Mouse (Mus musculus): ENCODE results near the gene Zfp446.
"Not testable (repeated sequence)": the region's sequence is repeated elsewhere in the genome, so short reads cannot be mapped to it uniquely, and the experiment has no call there.

Zfp446 gene

GRCm38 (mm10) chr7:12977682-12978389, at the start of gene Zfp446:
Gene Zfp446 (plus strand): TSS chr7:12977848.
- peak; percentile 98 for DNase-seq

- DNase-seq, result no peak
These were observed 44.0 kb upstream of the Zfp446 start for GRCm38 (mm10) chr7:12933615-12934140.

DNA sequence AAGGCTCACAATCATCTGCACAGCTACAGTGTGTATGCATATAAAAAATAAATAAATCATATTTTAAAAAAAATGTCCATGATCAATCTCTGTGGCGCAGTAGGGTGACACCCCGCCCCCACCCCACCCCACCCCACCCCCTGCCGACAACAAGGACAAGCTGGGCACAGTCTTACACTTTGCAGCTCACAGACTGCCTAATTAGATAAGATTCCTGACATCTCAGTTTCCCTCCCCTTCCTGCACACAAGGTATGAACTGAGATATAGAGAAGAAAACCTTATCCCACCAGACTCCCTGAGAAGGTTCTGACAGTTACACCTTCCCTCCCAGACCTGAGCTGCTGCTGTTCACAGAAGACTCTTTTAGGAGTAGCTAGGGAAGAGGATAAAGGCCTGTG, 42.8 kb upstream of the Zfp446 start:
- no peak for DNase-seq

- not testable (repeated sequence) for DNase-seq
These were observed 40.3 kb upstream of the Zfp446 start for GRCm38 (mm10) chr7:12937254-12937803.

DNA sequence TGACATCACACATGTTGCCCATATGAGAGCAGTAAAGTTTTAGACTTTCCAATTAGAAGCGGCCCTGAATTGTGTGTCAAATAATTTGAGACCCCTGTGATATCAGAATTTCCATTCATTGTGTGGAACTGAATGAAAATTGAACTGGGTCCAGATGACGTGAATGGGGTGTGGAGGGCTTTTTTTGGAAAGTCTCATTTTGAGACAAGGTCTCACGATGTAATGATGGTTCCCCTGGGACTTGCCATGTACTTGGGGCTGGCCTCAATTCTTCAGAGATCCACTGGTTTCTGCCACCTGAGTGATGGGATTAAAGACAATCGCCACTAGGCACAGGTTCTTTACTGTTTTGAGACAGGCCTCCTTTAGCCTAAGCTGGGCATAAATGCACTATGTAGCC, 37.0 kb upstream of the Zfp446 start:
- no peak for DNase-seq

DNA sequence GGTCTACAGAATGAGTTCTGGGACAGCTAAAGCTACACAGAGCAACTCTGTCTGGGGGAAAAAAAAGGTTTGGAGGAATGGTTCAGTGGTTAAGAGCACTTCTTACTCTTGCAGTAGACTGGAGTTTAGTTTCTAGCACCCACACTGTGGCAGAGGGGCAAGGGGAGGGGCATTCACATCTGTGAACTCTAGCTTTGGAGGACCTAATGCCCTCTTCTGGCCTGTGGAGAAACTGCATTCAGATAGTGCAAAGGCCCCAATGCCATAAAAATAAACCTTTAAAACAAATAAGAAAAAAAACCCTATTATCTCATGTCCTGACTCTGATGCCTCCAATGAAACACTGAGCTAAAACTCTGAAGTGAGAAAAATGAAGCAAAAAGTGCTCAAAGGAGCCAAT, 34.2 kb upstream of the Zfp446 start:
- peak; percentile 33 for DNase-seq

- DNase-seq, result peak; percentile 93
These were observed 28.4 kb upstream of the Zfp446 start for GRCm38 (mm10) chr7:12949032-12949871.

DNA sequence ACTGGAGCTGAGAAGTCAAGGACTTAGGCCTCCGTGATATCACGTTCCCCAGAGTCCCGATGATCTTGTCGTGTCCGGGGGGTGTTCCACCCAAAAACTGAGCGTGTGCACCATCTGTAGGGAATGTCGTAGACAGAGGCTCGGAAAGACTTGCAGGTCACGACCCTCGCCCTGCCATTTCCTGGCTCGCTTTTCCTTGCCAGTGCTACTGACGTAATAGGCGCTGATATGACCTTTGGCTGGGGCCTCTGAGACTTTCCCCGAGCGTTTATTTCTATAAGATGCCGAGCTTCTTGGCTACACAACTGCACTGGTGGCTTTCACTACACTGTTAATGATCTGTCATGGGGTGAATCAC, 27.8 kb upstream of the Zfp446 start:
- DNase-seq, result no peak

GRCm38 (mm10) chr7:12954896-12955295, 22.8 kb upstream of the Zfp446 start:
- DNase-seq, result no peak

DNA sequence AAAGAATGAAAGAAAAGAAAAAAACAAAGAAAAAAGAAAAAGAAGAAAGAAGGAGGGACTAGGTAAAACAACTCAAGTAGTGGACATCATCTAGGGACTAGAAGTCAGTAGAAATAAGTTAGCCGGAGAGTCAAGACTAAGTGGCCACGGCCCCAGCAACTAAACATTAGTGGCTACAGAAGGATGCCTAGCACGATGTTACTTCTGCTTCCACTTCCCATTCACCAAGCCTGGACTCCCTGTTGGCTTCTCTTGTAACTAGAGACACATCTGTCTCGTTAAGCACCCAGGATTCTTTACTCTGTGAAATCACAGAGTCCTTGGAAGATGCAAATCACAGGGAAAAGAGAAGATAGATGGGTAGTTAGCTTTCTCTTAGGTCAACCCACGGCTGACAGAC, 20.1 kb upstream of the Zfp446 start:
- DNase-seq, result no peak

DNA sequence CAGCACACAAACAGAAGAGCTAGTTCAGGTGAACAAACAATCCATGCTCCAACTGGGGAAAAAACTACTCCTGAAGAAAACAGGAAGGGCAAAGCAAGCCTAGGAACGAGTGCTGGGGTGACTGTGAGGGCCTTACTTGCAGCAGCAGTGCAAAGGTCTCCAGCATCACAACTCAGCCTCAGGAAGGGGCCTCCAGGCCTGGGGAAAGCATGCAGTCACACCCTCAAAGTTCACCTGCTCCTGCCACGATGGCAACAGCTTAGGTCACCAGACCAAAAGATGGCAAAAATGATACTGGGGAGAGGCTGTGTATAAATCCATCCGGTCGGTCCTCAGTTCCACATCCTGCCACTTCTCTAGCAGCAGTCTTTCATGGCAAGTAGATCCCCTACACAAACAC, 18.7 kb upstream of the Zfp446 start:
- no peak for DNase-seq

DNA sequence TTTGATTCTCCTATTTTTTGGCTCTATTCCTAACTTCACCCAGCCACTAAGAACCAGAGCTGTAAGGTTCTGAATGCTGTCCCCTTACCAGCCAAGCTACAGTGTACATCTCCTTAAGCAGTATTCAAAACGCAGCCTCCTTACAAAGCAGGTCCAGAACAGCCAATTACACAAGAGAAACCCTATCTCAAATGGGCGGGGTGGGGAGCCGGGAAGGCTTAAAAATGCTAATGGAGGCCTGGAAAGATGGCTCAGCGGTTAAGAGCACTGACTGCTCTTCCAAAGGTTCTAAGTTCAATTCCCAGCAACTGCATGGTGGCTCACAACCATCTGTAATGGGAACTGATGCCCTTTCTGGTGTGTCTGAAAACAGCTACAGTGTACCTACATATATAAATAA, 17.9 kb upstream of the Zfp446 start:
- DNase-seq, result peak; percentile 35

DNA sequence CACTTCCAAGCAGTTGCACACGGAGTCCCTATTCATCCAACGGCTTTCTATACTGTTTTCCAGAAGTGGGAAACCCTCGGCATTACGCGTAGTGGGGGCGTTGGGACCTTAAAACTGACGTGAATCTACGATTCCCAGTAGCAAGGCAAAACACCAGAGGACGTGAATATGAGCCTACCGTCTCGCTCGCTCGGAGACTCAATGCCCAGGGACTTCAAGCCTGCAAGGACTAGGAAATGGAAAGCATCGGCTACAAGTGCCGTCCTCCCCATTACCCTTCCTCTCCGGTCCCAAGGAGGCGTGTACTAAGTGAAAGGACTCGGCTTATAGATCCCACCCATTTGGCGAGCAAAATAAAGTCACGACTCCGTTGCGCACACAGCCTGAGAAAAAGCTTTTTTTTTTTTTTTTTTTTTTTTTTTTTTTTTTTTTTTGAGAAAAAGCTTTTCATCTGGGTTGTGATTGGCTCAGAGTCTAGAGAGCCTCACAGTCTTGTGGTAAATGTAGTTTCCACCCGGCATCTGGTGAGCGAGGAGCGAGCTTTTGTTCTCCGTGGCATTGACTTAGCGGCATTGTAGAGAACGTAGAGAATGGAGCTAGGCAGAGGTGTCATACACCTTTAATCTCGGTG, 16.0 kb upstream of the Zfp446 start:
- peak; percentile 60 for DNase-seq

GRCm38 (mm10) chr7:12965678-12966091, 12.0 kb upstream of the Zfp446 start, which contains the start of gene Zfp324:
Gene Zfp324 (plus strand): TSS chr7:12965838.
- peak; percentile 93 for DNase-seq

GRCm38 (mm10) chr7:12966104-12966845, 11.4 kb upstream of the Zfp446 start:
- DNase-seq, result peak; percentile 90

DNA sequence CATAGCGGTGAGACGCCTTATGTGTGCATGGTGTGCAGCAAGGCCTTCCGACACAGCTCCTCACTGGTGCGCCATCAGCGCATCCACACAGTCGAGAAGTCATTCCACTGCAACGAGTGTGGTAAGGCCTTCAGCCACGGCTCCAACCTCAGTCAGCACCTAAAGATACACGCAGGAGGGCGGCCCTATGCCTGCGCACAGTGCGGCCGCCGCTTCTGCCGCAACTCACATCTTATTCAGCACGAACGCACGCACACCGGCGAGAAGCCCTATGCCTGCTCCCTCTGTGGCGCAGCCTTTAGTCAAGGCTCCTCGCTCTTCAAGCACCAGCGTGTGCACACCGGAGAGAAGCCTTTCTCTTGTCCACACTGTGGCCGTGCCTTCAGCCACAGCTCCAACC, 6.7 kb upstream of the Zfp446 start:
- DNase-seq, result no peak

GRCm38 (mm10) chr7:12978931-12979722, 1.5 kb downstream of the Zfp446 start:
- DNase-seq, result no peak

DNA sequence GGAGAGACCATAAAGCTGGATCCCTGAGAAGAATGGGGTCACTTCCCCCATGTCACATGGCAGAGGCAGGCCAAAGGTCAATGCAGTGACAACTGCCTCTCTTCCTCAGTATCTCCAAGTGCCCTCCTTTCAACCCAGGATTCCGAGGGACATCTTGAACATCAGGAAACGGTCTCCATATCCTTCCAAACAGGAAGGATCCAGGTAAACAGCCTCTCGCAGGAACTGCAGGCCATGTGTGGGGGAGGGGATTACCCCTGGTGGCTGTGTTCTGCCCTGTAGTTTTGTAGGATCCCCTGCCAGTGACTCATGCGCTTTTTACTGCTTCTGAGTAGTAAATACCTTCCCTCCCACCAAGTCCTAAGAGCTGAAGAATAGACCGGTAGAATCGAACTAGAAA, 2.1 kb downstream of the Zfp446 start:
- DNase-seq, result no peak

- DNase-seq, result no peak
These were observed 2.6 kb downstream of the Zfp446 start for GRCm38 (mm10) chr7:12980291-12980690.

DNA sequence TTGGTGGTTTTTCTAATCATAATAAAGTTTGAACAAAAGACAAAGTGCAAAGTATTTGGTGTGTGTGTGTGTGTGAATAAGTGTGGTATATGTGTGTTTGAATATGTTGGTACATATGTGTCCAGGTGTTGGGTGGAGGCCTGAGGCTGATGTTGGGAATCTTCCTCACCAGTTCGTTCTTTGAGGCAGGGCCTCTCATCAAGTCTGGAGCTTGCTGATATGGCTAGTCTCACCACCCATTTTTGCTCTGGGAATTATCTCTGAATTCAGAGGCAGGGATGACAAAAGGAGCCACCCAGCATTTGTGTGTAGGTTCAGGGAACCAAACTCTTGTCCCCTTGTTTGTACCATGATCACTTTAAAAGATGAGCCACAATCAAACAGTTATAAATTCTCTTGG, 8.1 kb downstream of the Zfp446 start:
- DNase-seq, result peak; percentile 51

- no peak for DNase-seq
These were observed 9.3 kb downstream of the Zfp446 start for GRCm38 (mm10) chr7:12986906-12987305.
